Mouse (Mus musculus) embryonic facial prominence, embryonic 12.5 days (tissue): ENCODE data around the gene Tctn3. TPM values are rescaled to one million over a fixed set of nuclear protein-coding genes. Genes with fewer than 3 reads are reported as not detected.
"Not testable (repeated sequence)": the region's sequence is repeated elsewhere in the genome, so short reads cannot be mapped to it uniquely, and the experiment has no call there.

ENCODE experiments used
- ATAC-seq: fragments of 200-750 bp; cut with Nextera tagmentation; 2 replicates; pipeline ENCODE4 v1.8.0; 2017; ENCODE audit not compliant: insufficient number of reproducible peaks, insufficient read depth, low FRiP score, low TSS enrichment
- H3K27ac ChIP-seq: fragments of 300-500 bp; sonication (generic); 2 replicates; pipeline ENCODE4 v1.5.1; 2016; ENCODE audit warnings: mild to moderate bottlenecking
- H3K27me3 ChIP-seq: fragments of 300-500 bp; sonication (generic); 2 replicates; pipeline ENCODE4 v1.6.1; 2016; ENCODE audit warnings: mild to moderate bottlenecking, moderate library complexity
- H3K36me3 ChIP-seq: fragments of 300-500 bp; sonication (generic); 2 replicates; pipeline ENCODE4 v1.6.1; 2016; ENCODE audit warnings: mild to moderate bottlenecking
- H3K4me1 ChIP-seq: fragments of 300-500 bp; sonication (generic); 2 replicates; pipeline ENCODE4 v1.6.1; 2016
- H3K4me2 ChIP-seq: fragments of 300-500 bp; sonication (generic); replicated peaks from 2 replicates; pipeline ENCODE4 v1.6.1; 2016; ENCODE audit warnings: mild to moderate bottlenecking, moderate library complexity
- H3K4me3 ChIP-seq: fragments of 300-500 bp; sonication (generic); 2 replicates; pipeline ENCODE4 v1.5.1; 2016; ENCODE audit warnings: mild to moderate bottlenecking
- H3K9ac ChIP-seq: fragments of 300-500 bp; sonication (generic); 2 replicates; pipeline ENCODE4 v1.6.1; 2016; ENCODE audit warnings: mild to moderate bottlenecking, moderate library complexity
- H3K9me3 ChIP-seq: fragments of 300-500 bp; sonication (generic); 2 replicates; pipeline ENCODE4 v1.6.1; 2016; ENCODE audit warnings: mild to moderate bottlenecking, moderate library complexity
- WGBS: fragments of 180-500 bp; shearing (Covaris S2); methylation state at CpG from one replicate; pipeline ENCODE4 v1.1.7; 2016; 5-methylcytosine and 5-hydroxymethylcytosine counted together
- polyA plus RNA-seq: library from polyadenylated mRNA; unstranded; fragments of >200 nt; fragmentation: Nextera tagmentation; extraction: Ambion mirVana; gene quantifications from 2 replicates; pipeline ENCODE4 v1.2.1, GENCODE M21; 2016

The Tctn3 gene
- polyA plus RNA-seq, 1 experiment from 2014 or later, result 14.6 TPM

GRCm38 (mm10) chr19:40616021-40616420, 4.0 kb upstream of the Tctn3 start:
- H3K36me3 ChIP-seq, result no peaks in the 10 kb centered on the region
- no peaks in the 10 kb centered on the region for H3K27me3 ChIP-seq
- no peak overlapping the region for H3K9ac ChIP-seq
- H3K4me2 ChIP-seq, result no peak overlapping the region
- H3K9me3 ChIP-seq, result no peaks in the 10 kb centered on the region
- ATAC-seq, result no peak
- WGBS, result 81% methylated on average over 7 of the region's 7 CpGs
- H3K4me1 ChIP-seq, result peaks cover 6% of the 10 kb centered on the region
- H3K4me3 ChIP-seq, result no peak overlapping the region
- no peak overlapping the region for H3K27ac ChIP-seq

GRCm38 (mm10) chr19:40614811-40615210, 2.8 kb upstream of the Tctn3 start:
- Histone ChIP-seq H3K27me3 (no peaks in the 10 kb centered on the region), H3K4me3 (no peak overlapping the region), H3K36me3 (0 out of 2 replicates have a peak, but pooled peaks cover under 1% of the 10 kb centered on the region), H3K9me3 (no peaks in the 10 kb centered on the region), H3K4me1 (peaks cover 6% of the 10 kb centered on the region), H3K9ac (no peak overlapping the region), H3K4me2 (no peak overlapping the region), H3K27ac (no peak overlapping the region)
- WGBS, result 61% methylated on average over 7 of the region's 7 CpGs
- no peak for ATAC-seq

DNA sequence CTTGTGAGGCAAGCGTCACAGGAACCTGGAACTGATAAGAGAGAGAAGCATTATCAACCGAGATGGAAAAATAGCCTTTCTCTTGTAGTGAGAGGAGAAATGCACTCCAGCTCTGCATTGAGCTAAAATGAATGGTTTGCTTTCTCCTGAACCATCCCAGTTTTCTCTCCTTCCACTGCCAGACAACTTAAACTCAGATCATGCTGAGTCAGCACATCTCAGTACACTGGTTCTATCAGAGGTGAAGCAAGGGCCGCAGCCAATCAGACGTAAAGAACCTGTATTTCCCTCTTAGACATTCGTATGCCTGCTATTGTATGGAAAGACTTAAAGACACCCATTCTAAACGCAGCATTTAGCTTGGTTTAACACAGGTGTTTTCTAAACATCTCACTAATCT, 4.4 kb downstream of the Tctn3 start:
- H3K4me1 ChIP-seq, result peaks cover 6% of the 10 kb centered on the region
- H3K9ac ChIP-seq, result no peak overlapping the region
- ATAC-seq, result no peak
- H3K4me2 ChIP-seq, result no peak overlapping the region
- H3K4me3 ChIP-seq, result no peak overlapping the region
- no peaks in the 10 kb centered on the region for H3K9me3 ChIP-seq
- 90% methylated on average over 6 of the region's 6 CpGs for WGBS
- no peaks in the 10 kb centered on the region for H3K27me3 ChIP-seq
- peaks cover 48% of the 10 kb centered on the region for H3K36me3 ChIP-seq
- no peak overlapping the region for H3K27ac ChIP-seq

GRCm38 (mm10) chr19:40605189-40605588, 6.8 kb downstream of the Tctn3 start:
- no peaks in the 10 kb centered on the region for H3K27me3 ChIP-seq
- no peak for ATAC-seq
- 95% methylated on average over 9 of the region's 9 CpGs for WGBS
- no peak overlapping the region for H3K27ac ChIP-seq
- no peak overlapping the region for H3K4me3 ChIP-seq
- H3K9ac ChIP-seq, result no peak overlapping the region
- no peaks in the 10 kb centered on the region for H3K9me3 ChIP-seq
- H3K4me1 ChIP-seq, result no peaks in the 10 kb centered on the region
- no peak overlapping the region for H3K4me2 ChIP-seq
- peaks cover 50% of the 10 kb centered on the region for H3K36me3 ChIP-seq

- ATAC-seq, result no peak
- Histone ChIP-seq H3K36me3 (peaks cover 30% of the 10 kb centered on the region), H3K9me3 (no peaks in the 10 kb centered on the region), H3K27ac (no peak overlapping the region), H3K4me3 (no peak overlapping the region), H3K4me1 (no peaks in the 10 kb centered on the region), H3K9ac (no peak overlapping the region), H3K27me3 (no peaks in the 10 kb centered on the region), H3K4me2 (no peak overlapping the region)
- WGBS, result 79% methylated on average over 3 of the region's 3 CpGs
These were observed 10.2 kb downstream of the Tctn3 start for GRCm38 (mm10) chr19:40601870-40602269.

DNA sequence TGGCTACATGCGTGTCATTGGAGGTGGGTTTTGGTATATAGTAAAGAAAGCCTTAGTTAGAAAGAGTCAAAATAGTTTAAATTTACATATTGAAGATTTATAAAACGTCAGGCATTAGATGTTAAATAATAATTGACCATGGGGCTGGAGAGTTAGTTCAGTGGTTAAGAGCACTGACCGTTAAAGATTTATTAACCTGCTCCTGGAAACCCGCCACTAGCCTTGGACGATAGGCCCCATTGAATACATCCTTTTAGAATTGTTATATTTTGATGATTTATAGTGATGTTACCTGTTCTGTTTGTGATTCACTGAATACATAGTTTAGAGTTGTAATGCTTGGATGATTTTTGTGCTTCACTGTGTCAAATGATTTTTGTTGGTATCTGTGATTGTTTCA, 11.2 kb downstream of the Tctn3 start:
- not testable (repeated sequence) for H3K4me1 ChIP-seq, H3K27ac ChIP-seq, H3K4me3 ChIP-seq, H3K9ac ChIP-seq, ATAC-seq, H3K9me3 ChIP-seq, H3K27me3 ChIP-seq, H3K4me2 ChIP-seq
- H3K36me3 ChIP-seq, result peaks cover 29% of the 10 kb centered on the region
- WGBS, result 94% methylated on average over 5 of the region's 5 CpGs

DNA sequence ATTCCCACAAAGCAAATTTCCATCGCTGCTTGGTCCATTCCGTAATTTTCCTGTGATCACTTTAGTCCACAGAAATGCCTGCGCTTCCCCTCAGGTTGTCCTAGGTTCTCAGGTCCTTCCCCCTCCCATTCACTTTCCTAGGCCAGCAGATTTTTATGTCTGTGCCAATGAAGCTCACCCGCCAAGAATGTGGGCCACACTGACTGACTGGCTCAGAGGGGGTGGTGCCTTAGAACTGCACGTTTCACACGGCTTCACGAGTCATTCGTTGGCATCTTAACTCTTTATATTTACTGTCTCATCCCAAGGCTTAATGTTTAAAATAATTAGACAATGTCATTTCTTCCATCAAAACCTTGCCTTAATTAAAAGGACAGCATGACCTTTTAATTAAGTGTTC, 16.2 kb downstream of the Tctn3 start:
- no peak overlapping the region for H3K27ac ChIP-seq
- no peak overlapping the region for H3K4me2 ChIP-seq
- peaks cover 20% of the 10 kb centered on the region; the same call in 1 of the 2 replicates for H3K36me3 ChIP-seq
- no peak overlapping the region for H3K9ac ChIP-seq
- 87% methylated on average over 8 of the region's 8 CpGs for WGBS
- H3K9me3 ChIP-seq, result no peaks in the 10 kb centered on the region
- H3K4me1 ChIP-seq, result no peaks in the 10 kb centered on the region
- no peak for ATAC-seq
- H3K4me3 ChIP-seq, result no peak overlapping the region
- H3K27me3 ChIP-seq, result no peaks in the 10 kb centered on the region

DNA sequence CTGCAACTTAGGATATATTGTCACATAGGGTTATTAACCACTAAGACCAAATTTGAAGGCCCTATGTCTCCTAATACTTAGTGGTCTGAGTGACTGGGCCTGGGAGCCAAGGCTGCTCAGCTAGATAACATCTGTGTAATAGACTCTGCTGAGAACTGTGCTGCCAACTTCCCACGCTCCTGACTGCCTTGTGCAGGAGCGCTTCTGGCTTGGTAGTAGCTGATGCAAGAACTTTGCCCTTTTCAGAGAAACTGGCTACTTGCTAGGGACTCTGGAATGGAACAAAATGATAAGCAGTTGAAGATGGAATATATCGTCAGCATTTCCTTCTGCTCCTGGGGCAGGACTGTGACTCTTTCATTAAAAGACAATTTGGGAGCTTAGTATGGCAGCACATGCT, 16.8 kb downstream of the Tctn3 start:
- Histone ChIP-seq H3K27me3 (no peaks in the 10 kb centered on the region), H3K4me3 (no peak overlapping the region), H3K9ac (no peak overlapping the region), H3K36me3 (peaks cover 20% of the 10 kb centered on the region; the same call in 1 of the 2 replicates), H3K9me3 (no peaks in the 10 kb centered on the region), H3K4me1 (no peaks in the 10 kb centered on the region), H3K4me2 (no peak overlapping the region), H3K27ac (no peak overlapping the region)
- WGBS, result 89% methylated on average over 3 of the region's 3 CpGs
- ATAC-seq, result no peak

DNA sequence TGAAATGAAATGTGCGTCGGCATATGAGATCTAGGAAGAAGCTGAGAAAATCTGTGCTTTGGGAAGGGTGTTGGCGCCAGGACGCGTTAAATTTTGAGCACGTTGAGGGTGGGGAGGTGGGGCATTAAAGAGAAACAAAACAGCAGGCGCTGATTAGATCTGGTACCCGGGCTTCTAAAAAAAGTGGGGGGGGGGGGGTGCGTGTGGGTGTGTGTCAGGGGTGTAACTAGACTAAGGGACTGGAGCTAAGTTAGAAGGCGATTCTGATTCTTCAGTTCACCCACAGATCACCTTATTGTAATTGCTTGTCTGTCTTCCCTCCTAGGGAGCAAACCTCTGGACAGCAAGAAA, 22.5 kb downstream of the Tctn3 start:
- no peaks in the 10 kb centered on the region for H3K27me3 ChIP-seq
- no peak overlapping the region for H3K27ac ChIP-seq
- H3K9ac ChIP-seq, result peak overlapping the region; percentile 16; the same call in 1 of the 2 replicates
- no peak for ATAC-seq
- peaks cover 10% of the 10 kb centered on the region for H3K4me1 ChIP-seq
- peak overlapping the region; percentile 79 for H3K4me2 ChIP-seq
- 0% methylated on average over 10 of the region's 10 CpGs for WGBS
- H3K4me3 ChIP-seq, result peak overlapping the region; percentile 79
- no peaks in the 10 kb centered on the region for H3K36me3 ChIP-seq
- no peaks in the 10 kb centered on the region for H3K9me3 ChIP-seq

DNA sequence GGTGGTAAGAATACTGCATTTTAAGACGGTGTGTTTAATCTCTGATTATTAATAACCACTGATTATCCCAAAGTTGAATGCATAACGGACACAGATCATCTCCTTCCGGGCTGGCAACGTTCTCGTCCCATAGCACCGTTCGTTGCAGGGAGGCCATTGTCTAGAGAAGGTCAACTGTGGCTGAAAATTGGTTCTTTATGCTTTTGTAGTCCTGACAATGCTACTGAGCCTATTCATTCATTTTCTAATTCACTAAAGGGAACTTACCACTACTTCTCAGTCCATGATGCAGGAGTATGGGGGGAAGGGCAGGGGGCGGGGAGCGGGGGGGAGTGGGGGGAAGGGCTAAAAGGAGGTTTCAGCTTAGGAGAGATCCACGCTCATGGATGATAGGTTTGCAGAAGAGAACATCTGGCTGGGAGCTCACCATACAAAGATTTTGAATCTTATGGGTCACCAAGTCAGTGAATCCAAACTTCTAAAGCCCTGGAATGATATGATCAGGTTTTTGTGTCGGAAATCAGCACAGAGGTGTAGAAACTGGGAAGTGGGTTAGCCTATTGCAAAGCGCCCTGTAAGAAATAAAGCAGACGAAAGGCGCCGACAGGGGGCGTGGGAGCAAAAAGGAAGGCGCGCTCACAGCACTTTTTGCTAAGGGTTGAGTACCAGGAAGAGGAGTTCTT, 23.0 kb downstream of the Tctn3 start:
- Histone ChIP-seq H3K27me3 (no peaks in the 10 kb centered on the region), H3K36me3 (peaks cover 1% of the 10 kb centered on the region; the same call in 1 of the 2 replicates), H3K9me3 (no peaks in the 10 kb centered on the region), H3K4me1 (peaks cover 10% of the 10 kb centered on the region), H3K9ac (peak overlapping the region; percentile 75; the same call in 1 of the 2 replicates), H3K4me3 (peak overlapping the region; percentile 79), H3K4me2 (peak overlapping the region; percentile 79), H3K27ac (peak overlapping the region; percentile 60)
- peak; percentile 70 for ATAC-seq
- under 1% methylated on average over 18 of the region's 18 CpGs for WGBS

DNA sequence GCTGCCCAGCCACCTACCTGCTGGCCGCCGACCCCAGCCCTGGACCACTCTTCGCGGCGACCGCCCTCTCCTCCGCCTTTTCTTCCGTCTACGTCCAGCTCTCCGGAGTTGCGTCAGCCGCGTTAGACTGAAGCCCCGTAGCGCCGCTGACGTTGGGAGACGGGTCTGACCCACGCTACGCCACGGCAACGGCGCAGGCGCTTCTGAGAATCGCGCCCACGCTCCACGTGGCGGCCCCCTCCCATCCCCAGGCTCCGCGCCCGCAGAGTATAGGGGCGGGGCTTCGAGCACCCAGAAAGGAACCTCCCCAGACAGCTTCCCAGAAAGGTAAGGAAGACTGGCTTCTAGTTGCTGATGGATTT, 23.8 kb downstream of the Tctn3 start, which contains the start of gene Aldh18a1:
TSS of gene Aldh18a1 (minus strand) at position 171 of the 362 bp plus-strand sequence.
- Histone ChIP-seq H3K9ac (peak within 1 kb of the TSS; percentile 75), H3K4me2 (peak within 1 kb of the TSS; percentile 79), H3K36me3 (peaks cover 9% of the 10 kb centered on the region), H3K27ac (peak within 1 kb of the TSS; percentile 60), H3K9me3 (no peaks in the 10 kb centered on the region), H3K4me3 (peak within 1 kb of the TSS; percentile 79), H3K4me1 (peaks cover 10% of the 10 kb centered on the region), H3K27me3 (no peaks in the 10 kb centered on the region)
- WGBS, result 0% methylated on average over 34 of the region's 34 CpGs
- peak; percentile 92 for ATAC-seq

DNA sequence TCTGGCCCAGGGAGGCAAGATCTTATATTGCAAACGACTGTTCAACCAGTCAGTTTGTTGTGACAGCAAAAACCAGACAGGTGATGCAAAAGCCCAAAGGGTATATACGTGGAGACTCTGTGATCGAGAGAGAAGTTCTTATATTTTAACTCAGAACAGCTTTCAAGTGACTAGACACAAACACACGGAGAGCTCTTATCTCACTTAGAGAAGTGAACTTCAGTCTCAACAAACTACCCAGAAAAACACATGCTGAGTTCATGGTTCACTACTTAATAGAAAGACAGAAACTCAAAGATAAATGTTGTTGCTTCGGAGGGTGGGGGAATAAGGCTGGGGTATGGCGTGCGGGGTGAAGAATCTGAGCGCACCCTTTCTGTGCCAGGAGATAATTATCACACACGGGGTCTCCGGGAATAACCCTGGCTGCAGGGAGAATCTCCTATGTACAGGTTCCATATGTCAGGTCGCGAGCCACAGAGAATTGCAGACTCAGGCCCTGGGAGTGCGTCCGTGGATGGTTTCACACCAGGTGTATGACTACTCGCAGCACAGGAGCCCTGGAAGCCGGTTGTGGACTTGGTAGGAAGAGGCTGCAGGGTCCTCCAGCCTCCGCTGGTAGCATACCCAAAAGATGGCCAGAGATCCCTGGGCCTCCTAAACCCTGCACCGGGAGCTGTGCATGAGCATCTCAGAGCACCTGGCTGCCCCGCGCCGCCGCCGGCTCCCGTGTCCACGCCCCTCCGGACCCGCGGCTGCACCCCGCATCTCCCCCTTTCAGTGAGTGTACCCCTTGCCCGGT, 24.3 kb downstream of the Tctn3 start:
- Histone ChIP-seq H3K36me3 (peaks cover 12% of the 10 kb centered on the region), H3K4me3 (peak overlapping the region; percentile 79), H3K4me2 (peak overlapping the region; percentile 79), H3K27me3 (no peaks in the 10 kb centered on the region), H3K4me1 (peaks cover 10% of the 10 kb centered on the region), H3K9me3 (no peaks in the 10 kb centered on the region), H3K27ac (0 out of 2 replicates have a peak overlapping the region, but pooled peaks have one; percentile 36), H3K9ac (peak overlapping the region; percentile 75)
- WGBS, result 3% methylated on average over 30 of the region's 30 CpGs
- peak; percentile 71; the same call in 1 of the 2 replicates for ATAC-seq
